Mouse (Mus musculus): ENCODE results near the gene Sugt1. TPM values are rescaled to one million over a fixed set of nuclear protein-coding genes. Genes with fewer than 3 reads are reported as not detected.

Sugt1 gene
- polyA plus RNA-seq, 1 experiment from 2014 or later, result 122 TPM

GRCm38 (mm10) chr14:79658748-79659508 lies 71.4 kb downstream of the Sugt1 start:
- H3K36me3 ChIP-seq, result no peaks in the 10 kb centered on the region
- ATAC-seq (replicated peaks; ENCODE audit: low FRiP score), result no peak
- peaks cover 16% of the 10 kb centered on the region; the same call in 1 of the 2 replicates for H3K27me3 ChIP-seq
- no peak overlapping the region for H3K9ac ChIP-seq
- H3K4me2 ChIP-seq, result no peak overlapping the region
- WGBS, result 83% methylated on average over 6 of the region's 6 CpGs
- no peak overlapping the region for H3K27ac ChIP-seq
- no peaks in the 10 kb centered on the region for H3K9me3 ChIP-seq (replicated peaks)
- H3K4me1 ChIP-seq, result peaks cover 19% of the 10 kb centered on the region
- H3K4me3 ChIP-seq (replicated peaks), result no peak overlapping the region

GRCm38 (mm10) chr14:79660467-79660866 lies 73.0 kb downstream of the Sugt1 start:
- no peaks in the 10 kb centered on the region for H3K9me3 ChIP-seq (replicated peaks)
- peaks cover 16% of the 10 kb centered on the region; the same call in 1 of the 2 replicates for H3K27me3 ChIP-seq
- ATAC-seq (replicated peaks; ENCODE audit: low FRiP score), result 0 out of 2 replicates have a peak, but pooled peaks have one; percentile 12
- no peak overlapping the region for H3K4me3 ChIP-seq (replicated peaks)
- WGBS, result 41% methylated on average over 5 of the region's 5 CpGs
- no peak overlapping the region for H3K9ac ChIP-seq
- H3K4me1 ChIP-seq, result peaks cover 19% of the 10 kb centered on the region
- peak overlapping the region; percentile 63 for H3K4me2 ChIP-seq
- H3K36me3 ChIP-seq, result no peaks in the 10 kb centered on the region
- H3K27ac ChIP-seq, result no peak overlapping the region

- Histone ChIP-seq H3K4me3 (replicated peaks) (peak overlapping the region; percentile 35), H3K36me3 (no peaks in the 10 kb centered on the region), H3K27ac (0 out of 2 replicates have a peak overlapping the region, but pooled peaks have one; percentile 37), H3K9me3 (replicated peaks) (no peaks in the 10 kb centered on the region), H3K4me1 (peaks cover 19% of the 10 kb centered on the region), H3K27me3 (peaks cover 16% of the 10 kb centered on the region; the same call in 1 of the 2 replicates), H3K4me2 (peak overlapping the region; percentile 63), H3K9ac (peak overlapping the region; percentile 21; the same call in 1 of the 2 replicates)
- 14% methylated on average over 33 of the region's 33 CpGs for WGBS
- peak; percentile 85 for ATAC-seq (replicated peaks; ENCODE audit: low FRiP score)
Measured at GRCm38 (mm10) chr14:79661005-79661917, 73.8 kb downstream of the Sugt1 start.

GRCm38 (mm10) chr14:79662001-79662400 lies 74.5 kb downstream of the Sugt1 start, which contains the start of gene Cnmd:
Cnmd (minus strand) TSS chr14:79662170.
- Histone ChIP-seq H3K36me3 (no peaks in the 10 kb centered on the region), H3K4me2 (peak within 1 kb of the TSS; percentile 63), H3K4me1 (peaks cover 19% of the 10 kb centered on the region), H3K9ac (peak within 1 kb of the TSS; percentile 21; the same call in 1 of the 2 replicates), H3K4me3 (replicated peaks) (peak within 1 kb of the TSS; percentile 35), H3K9me3 (replicated peaks) (no peaks in the 10 kb centered on the region), H3K27me3 (peaks cover 16% of the 10 kb centered on the region; the same call in 1 of the 2 replicates), H3K27ac (0 out of 2 replicates have a peak within 1 kb of the TSS, but pooled peaks have one; percentile 37)
- ATAC-seq (replicated peaks; ENCODE audit: low FRiP score), result peak; percentile 12; the same call in 1 of the 2 replicates
- 61% methylated on average over 4 of the region's 4 CpGs for WGBS

GRCm38 (mm10) chr14:79671008-79671407 lies 83.5 kb downstream of the Sugt1 start:
- 78% methylated on average over 3 of the region's 3 CpGs for WGBS
- H3K27me3 ChIP-seq, result no peaks in the 10 kb centered on the region
- no peak overlapping the region for H3K27ac ChIP-seq
- H3K9me3 ChIP-seq (replicated peaks), result no peaks in the 10 kb centered on the region
- H3K4me2 ChIP-seq, result no peak overlapping the region
- no peak overlapping the region for H3K4me3 ChIP-seq (replicated peaks)
- no peak for ATAC-seq (replicated peaks; ENCODE audit: low FRiP score)
- 0 out of 2 replicates have a peak, but pooled peaks cover 4% of the 10 kb centered on the region for H3K4me1 ChIP-seq
- no peaks in the 10 kb centered on the region for H3K36me3 ChIP-seq
- no peak overlapping the region for H3K9ac ChIP-seq

- H3K4me2 ChIP-seq, result no peak overlapping the region
- no peaks in the 10 kb centered on the region for H3K27me3 ChIP-seq
- no peaks in the 10 kb centered on the region for H3K36me3 ChIP-seq
- 78% methylated on average over 5 of the region's 5 CpGs for WGBS
- no peak overlapping the region for H3K9ac ChIP-seq
- ATAC-seq (replicated peaks; ENCODE audit: low FRiP score), result no peak
- H3K4me3 ChIP-seq (replicated peaks), result no peak overlapping the region
- 0 out of 2 replicates have a peak, but pooled peaks cover 10% of the 10 kb centered on the region for H3K4me1 ChIP-seq
- H3K27ac ChIP-seq, result no peak overlapping the region
- no peaks in the 10 kb centered on the region for H3K9me3 ChIP-seq (replicated peaks)
Measured at GRCm38 (mm10) chr14:79672567-79672966, 85.1 kb downstream of the Sugt1 start.

GRCm38 (mm10) chr14:79673083-79674013 lies 85.9 kb downstream of the Sugt1 start:
- Histone ChIP-seq H3K27ac (no peak overlapping the region), H3K9me3 (replicated peaks) (no peaks in the 10 kb centered on the region), H3K4me2 (no peak overlapping the region), H3K36me3 (no peaks in the 10 kb centered on the region), H3K4me1 (0 out of 2 replicates have a peak, but pooled peaks cover 10% of the 10 kb centered on the region), H3K9ac (no peak overlapping the region), H3K4me3 (replicated peaks) (no peak overlapping the region), H3K27me3 (no peaks in the 10 kb centered on the region)
- WGBS, result 47% methylated on average over 17 of the region's 17 CpGs
- no peak for ATAC-seq (replicated peaks; ENCODE audit: low FRiP score)

- Histone ChIP-seq H3K9me3 (replicated peaks) (no peaks in the 10 kb centered on the region), H3K27ac (no peak overlapping the region), H3K4me1 (0 out of 2 replicates have a peak, but pooled peaks cover 10% of the 10 kb centered on the region), H3K4me3 (replicated peaks) (no peak overlapping the region), H3K27me3 (no peaks in the 10 kb centered on the region), H3K4me2 (no peak overlapping the region), H3K36me3 (no peaks in the 10 kb centered on the region), H3K9ac (no peak overlapping the region)
- no peak for ATAC-seq (replicated peaks; ENCODE audit: low FRiP score)
- WGBS, result 47% methylated on average over 15 of the region's 15 CpGs
Measured at GRCm38 (mm10) chr14:79677108-79677753, 89.7 kb downstream of the Sugt1 start.

- Histone ChIP-seq H3K4me2 (no peak overlapping the region), H3K4me3 (replicated peaks) (no peak overlapping the region), H3K27ac (no peak overlapping the region), H3K9ac (no peak overlapping the region), H3K4me1 (0 out of 2 replicates have a peak, but pooled peaks cover 7% of the 10 kb centered on the region), H3K27me3 (no peaks in the 10 kb centered on the region), H3K9me3 (replicated peaks) (no peaks in the 10 kb centered on the region), H3K36me3 (no peaks in the 10 kb centered on the region)
- ATAC-seq (replicated peaks; ENCODE audit: low FRiP score), result no peak
- WGBS, result 75% methylated on average over 14 of the region's 14 CpGs
Measured at GRCm38 (mm10) chr14:79677891-79678687, 90.6 kb downstream of the Sugt1 start.

- Histone ChIP-seq H3K27me3 (no peaks in the 10 kb centered on the region), H3K4me1 (0 out of 2 replicates have a peak, but pooled peaks cover 6% of the 10 kb centered on the region), H3K9ac (no peak overlapping the region), H3K4me2 (no peak overlapping the region), H3K27ac (no peak overlapping the region), H3K9me3 (replicated peaks) (no peaks in the 10 kb centered on the region), H3K36me3 (no peaks in the 10 kb centered on the region), H3K4me3 (replicated peaks) (no peak overlapping the region)
- WGBS, result 57% methylated on average over 5 of the region's 5 CpGs
- no peak for ATAC-seq (replicated peaks; ENCODE audit: low FRiP score)
Measured at GRCm38 (mm10) chr14:79680652-79681051, 93.2 kb downstream of the Sugt1 start.
